Mouse (Mus musculus) stomach, embryonic 16.5 days (tissue): ENCODE results near the gene Myl12a. TPM values are rescaled to one million over a fixed set of nuclear protein-coding genes. Genes with fewer than 3 reads are reported as not detected.
"Not testable (repeated sequence)": the region's sequence is repeated elsewhere in the genome, so short reads cannot be mapped to it uniquely, and the experiment has no call there.

Experiments
- ATAC-seq: fragments of 200-750 bp; cut with Nextera tagmentation; 2 replicates; pipeline ENCODE4 v1.8.0; 2017; ENCODE audit warnings: moderate number of reproducible peaks, moderate TSS enrichment; ENCODE audit not compliant: insufficient read depth, low FRiP score
- H3K27ac ChIP-seq: fragments of 300-500 bp; sonication (generic); 2 replicates; pipeline ENCODE4 v1.5.1; 2014; ENCODE audit warnings: low read length
- H3K27me3 ChIP-seq: fragments of 300-500 bp; sonication (generic); 2 replicates; pipeline ENCODE4 v1.6.1; 2014; ENCODE audit warnings: low read length, control low read depth, mixed read lengths; ENCODE audit not compliant: control insufficient read depth, insufficient read depth
- H3K36me3 ChIP-seq: fragments of 300-500 bp; sonication (generic); 2 replicates; pipeline ENCODE4 v1.6.1; 2014; ENCODE audit warnings: low read length; ENCODE audit not compliant: control insufficient read depth, insufficient read depth
- H3K4me1 ChIP-seq: fragments of 300-500 bp; sonication (generic); 2 replicates; pipeline ENCODE4 v1.6.1; 2014; ENCODE audit warnings: low read length, control low read depth, mixed read lengths; ENCODE audit not compliant: control insufficient read depth, insufficient read depth
- H3K4me2 ChIP-seq: fragments of 300-500 bp; sonication (generic); 2 replicates; pipeline ENCODE4 v1.6.1; 2014; ENCODE audit warnings: low read depth, low read length, mixed read lengths
- H3K4me3 ChIP-seq: fragments of 300-500 bp; sonication (generic); replicated peaks from 2 replicates; pipeline ENCODE4 v1.5.1; 2014; ENCODE audit warnings: mild to moderate bottlenecking, low read length
- H3K9ac ChIP-seq: fragments of 300-500 bp; sonication (generic); 2 replicates; pipeline ENCODE4 v1.6.1; 2014; ENCODE audit warnings: low read length
- H3K9me3 ChIP-seq: fragments of 300-500 bp; sonication (generic); replicated peaks from 2 replicates; pipeline ENCODE4 v1.6.1; 2016; ENCODE audit warnings: low read length, control low read depth; ENCODE audit not compliant: control insufficient read depth
- WGBS: fragments of 180-500 bp; shearing (Covaris S2); extraction: QIAGEN DNeasy Blood & Tissue Kit; methylation state at CpG from one replicate; pipeline ENCODE4 v1.1.7; 2014; 5-methylcytosine and 5-hydroxymethylcytosine counted together
- polyA plus RNA-seq: library from polyadenylated mRNA; unstranded; fragments of >200 nt; fragmentation: Nextera tagmentation; extraction: Ambion mirVana; gene quantifications from 2 replicates; pipeline ENCODE4 v1.2.1, GENCODE M21; 2015

The Myl12a gene
- polyA plus RNA-seq, 1 experiment from 2014 or later, result 584 TPM

GRCm38 (mm10) chr17:70989430-70989829, 13.2 kb downstream of the Myl12a start:
- no peak for ATAC-seq
- H3K27ac ChIP-seq, result peak overlapping the region; percentile 93
- peak overlapping the region; percentile 72 for H3K4me2 ChIP-seq
- no peaks in the 10 kb centered on the region for H3K9me3 ChIP-seq
- H3K36me3 ChIP-seq, result peaks cover 9% of the 10 kb centered on the region; the same call in 1 of the 2 replicates
- H3K9ac ChIP-seq, result peak overlapping the region; percentile 92
- H3K27me3 ChIP-seq, result no peaks in the 10 kb centered on the region
- peaks cover 42% of the 10 kb centered on the region for H3K4me1 ChIP-seq
- WGBS, result 36% methylated on average over 8 of the region's 8 CpGs
- peak overlapping the region; percentile 93 for H3K4me3 ChIP-seq

DNA sequence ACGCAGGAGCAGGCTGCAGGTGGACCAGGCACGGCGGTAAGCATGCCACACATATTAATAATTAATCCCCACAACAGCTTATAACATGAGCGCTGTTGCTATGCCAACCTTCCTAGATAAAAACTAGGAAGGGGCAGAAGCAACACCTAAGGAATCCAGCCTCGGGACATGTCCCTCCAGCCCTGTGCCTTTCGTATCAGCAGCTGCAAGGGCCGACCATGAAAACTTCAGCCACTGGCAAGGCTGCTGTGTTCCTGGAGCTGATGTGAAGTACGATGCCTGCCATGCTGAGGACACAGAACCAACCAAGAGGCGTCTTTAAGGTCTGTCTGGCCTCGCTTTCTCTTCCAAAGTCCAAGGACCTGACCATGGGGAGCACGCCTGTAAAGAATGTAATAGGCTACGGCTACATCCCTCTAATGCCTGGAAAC, 14.3 kb downstream of the Myl12a start:
- 67% methylated on average over 12 of the region's 12 CpGs for WGBS
- Histone ChIP-seq H3K4me1 (peaks cover 34% of the 10 kb centered on the region; the same call in 1 of the 2 replicates), H3K4me3 (0 out of 2 replicates have a peak overlapping the region, but pooled peaks have one; percentile 5)

GRCm38 (mm10) chr17:70986831-70987660, 15.6 kb downstream of the Myl12a start:
- Histone ChIP-seq H3K4me1 (peaks cover 29% of the 10 kb centered on the region; the same call in 1 of the 2 replicates), H3K27ac (0 out of 2 replicates have a peak overlapping the region, but pooled peaks have one; percentile 2), H3K4me2 (no peak overlapping the region), H3K4me3 (no peak overlapping the region), H3K9ac (no peak overlapping the region), H3K27me3 (no peaks in the 10 kb centered on the region), H3K36me3 (peaks cover 6% of the 10 kb centered on the region), H3K9me3 (no peaks in the 10 kb centered on the region)
- ATAC-seq, result no peak
- 81% methylated on average over 15 of the region's 15 CpGs for WGBS

More for the DNA sequence above, 14.3 kb downstream of the Myl12a start:
- H3K27me3 ChIP-seq, result no peaks in the 10 kb centered on the region
- peak; percentile 19; the same call in 1 of the 2 replicates for ATAC-seq
- no peaks in the 10 kb centered on the region for H3K9me3 ChIP-seq
- H3K36me3 ChIP-seq, result peaks cover 9% of the 10 kb centered on the region; the same call in 1 of the 2 replicates
- H3K27ac ChIP-seq, result peak overlapping the region; percentile 35; the same call in 1 of the 2 replicates
- H3K9ac ChIP-seq, result 0 out of 2 replicates have a peak overlapping the region, but pooled peaks have one; percentile 11
- H3K4me2 ChIP-seq, result peak overlapping the region; percentile 72

DNA sequence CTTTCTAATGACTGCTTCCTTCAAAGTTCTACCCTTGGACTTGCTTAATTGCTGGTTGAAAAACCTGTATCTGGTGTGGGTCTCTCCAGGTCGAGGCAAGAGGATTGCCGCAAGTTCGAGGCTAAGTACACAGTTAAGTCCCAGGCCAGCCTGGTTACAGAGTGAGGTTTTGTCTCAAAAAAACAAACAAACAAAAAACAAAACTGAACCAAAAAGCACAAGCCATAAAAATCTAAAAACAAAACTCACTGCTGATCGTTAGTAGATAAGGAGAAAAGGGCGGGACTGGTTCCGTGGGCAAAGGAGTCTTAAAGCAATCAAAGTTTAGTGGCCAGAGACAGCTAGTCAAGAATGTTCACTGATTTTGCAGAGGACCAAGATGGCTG, 16.3 kb downstream of the Myl12a start:
- peaks cover 13% of the 10 kb centered on the region for H3K36me3 ChIP-seq
- H3K9ac ChIP-seq, result no peak overlapping the region
- no peak for ATAC-seq
- peaks cover 23% of the 10 kb centered on the region; the same call in 1 of the 2 replicates for H3K4me1 ChIP-seq
- no peak overlapping the region for H3K4me2 ChIP-seq
- H3K27me3 ChIP-seq, result no peaks in the 10 kb centered on the region
- H3K9me3 ChIP-seq, result no peaks in the 10 kb centered on the region
- WGBS, result 76% methylated on average over 6 of the region's 6 CpGs
- no peak overlapping the region for H3K4me3 ChIP-seq
- H3K27ac ChIP-seq, result 0 out of 2 replicates have a peak overlapping the region, but pooled peaks have one; percentile 2

- Histone ChIP-seq H3K4me2 (no peak overlapping the region), H3K9me3 (no peaks in the 10 kb centered on the region), H3K36me3 (peaks cover 15% of the 10 kb centered on the region), H3K27ac (no peak overlapping the region), H3K4me3 (no peak overlapping the region), H3K9ac (no peak overlapping the region), H3K27me3 (no peaks in the 10 kb centered on the region), H3K4me1 (peaks cover 19% of the 10 kb centered on the region; the same call in 1 of the 2 replicates)
- ATAC-seq, result no peak
- WGBS, result 80% methylated on average over 15 of the region's 15 CpGs
Measured at GRCm38 (mm10) chr17:70985501-70986354, 16.9 kb downstream of the Myl12a start.

DNA sequence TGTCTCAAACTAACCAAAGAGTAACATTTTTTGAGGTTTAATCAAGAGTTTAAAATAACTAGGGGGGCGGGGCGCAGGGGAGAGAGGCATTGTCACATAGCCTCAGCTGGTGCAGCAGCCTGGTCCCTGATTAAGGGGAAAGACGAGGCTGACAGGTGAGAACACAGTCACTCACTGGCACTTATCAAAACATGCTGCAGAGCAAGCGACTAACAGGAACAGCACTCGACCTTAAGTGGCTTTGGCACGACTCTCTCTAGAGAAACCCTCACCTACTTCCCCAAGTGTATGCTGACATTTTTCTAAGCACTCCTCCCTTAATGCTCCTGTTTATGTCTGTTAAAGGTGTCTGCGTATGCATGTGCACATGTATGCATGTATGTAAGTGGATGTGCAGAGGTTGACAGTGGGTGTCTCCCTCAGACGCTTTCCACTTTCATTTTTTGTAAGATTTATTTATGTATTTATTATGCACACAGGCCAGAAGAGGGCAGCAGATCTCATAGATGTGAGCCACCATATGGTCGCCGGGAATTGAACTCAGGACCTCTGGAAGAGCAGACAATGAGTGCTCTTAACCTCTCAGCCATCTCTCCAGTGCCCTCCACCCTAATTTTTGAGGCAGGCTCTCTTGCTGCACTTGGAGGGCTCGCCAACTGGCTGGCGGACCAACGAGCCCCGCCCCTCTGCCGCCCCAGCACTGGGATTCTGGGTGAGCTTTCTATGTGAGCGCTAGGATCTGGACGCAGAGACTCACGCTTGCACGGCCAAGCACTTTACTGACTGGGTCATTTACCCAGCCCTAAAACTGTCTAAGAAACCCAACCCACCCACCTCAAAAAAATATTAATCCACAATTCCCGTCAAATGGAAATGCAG, 23.1 kb downstream of the Myl12a start:
- whole genome bisulfite sequencing, result 79% methylated on average over 20 of the region's 20 CpGs

GRCm38 (mm10) chr17:70977799-70978198, 24.9 kb downstream of the Myl12a start:
- Histone ChIP-seq H3K4me1 (no peaks in the 10 kb centered on the region), H3K36me3 (peaks cover 27% of the 10 kb centered on the region), H3K4me3 (no peak overlapping the region), H3K4me2 (no peak overlapping the region), H3K27me3 (no peaks in the 10 kb centered on the region), H3K9ac (no peak overlapping the region), H3K27ac (no peak overlapping the region), H3K9me3 (no peaks in the 10 kb centered on the region)
- 89% methylated on average over 6 of the region's 6 CpGs for WGBS
- ATAC-seq, result no peak

More for the DNA sequence above, 23.1 kb downstream of the Myl12a start:
- no peak overlapping the region for H3K4me3 ChIP-seq
- no peaks in the 10 kb centered on the region for H3K9me3 ChIP-seq
- no peaks in the 10 kb centered on the region for H3K27me3 ChIP-seq
- no peak overlapping the region for H3K4me2 ChIP-seq
- H3K27ac ChIP-seq, result no peak overlapping the region
- ATAC-seq, result no peak
- H3K36me3 ChIP-seq, result peaks cover 21% of the 10 kb centered on the region
- H3K9ac ChIP-seq, result no peak overlapping the region
- no peaks in the 10 kb centered on the region for H3K4me1 ChIP-seq

GRCm38 (mm10) chr17:70974065-70974464, 28.6 kb downstream of the Myl12a start:
- not testable (repeated sequence) for H3K9me3 ChIP-seq, H3K4me2 ChIP-seq, H3K27ac ChIP-seq, H3K4me3 ChIP-seq, ATAC-seq, H3K4me1 ChIP-seq, H3K27me3 ChIP-seq, H3K9ac ChIP-seq
- 83% methylated on average over 14 of the region's 14 CpGs for WGBS
- H3K36me3 ChIP-seq, result peaks cover 16% of the 10 kb centered on the region; the same call in 1 of the 2 replicates
